Mouse (Mus musculus) CH12F3 (cell line): ENCODE measurements around the gene Chst10.

Experiments
- in situ Hi-C: fragments of 300-500 bp; cut with MboI; formaldehyde crosslinking; loops from 2 replicates; pipeline ENCODE4 v1.14.3; 2020; ENCODE audit warnings: low sequenced_read_pairs

Chst10 gene

DNA sequence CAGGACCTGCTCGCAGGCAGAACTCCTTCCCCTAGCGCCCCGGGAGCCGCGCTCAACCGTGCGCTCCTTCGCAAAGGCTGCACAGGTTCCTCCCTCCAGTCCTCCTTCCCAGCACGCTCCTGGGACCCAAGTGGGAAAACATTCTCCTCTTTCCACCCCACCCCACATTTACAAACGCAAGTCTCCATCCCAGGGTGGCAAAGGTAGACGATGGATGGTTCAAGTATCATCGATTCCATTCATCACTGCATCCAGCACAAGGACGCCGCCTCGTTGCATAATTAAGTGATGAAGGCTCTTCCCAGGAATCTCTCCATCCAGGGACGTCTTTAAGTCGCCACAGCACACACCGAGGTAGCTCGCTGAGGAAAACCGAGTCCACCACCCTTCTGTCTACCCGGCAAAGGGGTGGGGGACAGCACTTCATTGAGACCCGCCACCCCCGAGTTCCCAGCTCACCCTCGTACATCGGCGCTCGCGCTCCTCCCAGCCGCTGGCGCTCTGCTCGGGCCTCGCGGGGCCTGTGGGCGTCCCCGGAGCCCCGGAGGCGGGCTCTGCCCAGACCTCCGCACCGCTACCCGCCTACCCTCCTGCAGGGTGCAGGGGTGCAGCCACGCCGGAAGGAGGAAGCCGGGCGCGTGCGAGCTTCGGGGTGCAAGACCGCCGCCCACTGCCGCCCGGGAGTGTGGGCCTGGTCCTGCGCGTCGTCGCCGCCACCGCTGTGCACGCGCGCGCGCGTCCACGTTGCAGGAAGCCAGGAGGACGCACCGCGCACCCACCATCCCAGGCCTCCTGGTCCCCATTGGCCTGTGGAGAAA is at the start of gene Chst10:
Chst10 (minus strand) TSS at position 731 of the 818 bp plus-strand sequence.
- in situ Hi-C loops: no loop called here

DNA sequence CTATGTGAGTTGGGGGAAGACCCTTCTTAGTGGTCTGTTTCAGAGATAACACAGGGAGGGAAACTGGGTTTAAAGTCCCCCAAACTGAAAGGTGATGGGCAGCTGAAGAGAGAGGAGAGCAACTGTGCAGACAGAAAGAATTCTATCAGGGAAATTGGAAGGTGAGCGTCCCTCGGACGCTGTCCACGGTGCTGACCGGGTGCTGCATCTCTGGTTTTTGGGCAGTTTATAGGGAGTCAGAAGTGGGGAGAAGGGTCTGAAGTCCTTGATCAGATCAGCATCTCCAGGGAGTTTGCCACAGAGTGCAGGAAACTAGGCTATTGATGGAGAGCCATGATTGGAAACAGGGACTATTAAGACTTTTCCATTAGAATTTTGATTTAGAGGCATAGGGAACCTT is 41.6 kb upstream of the Chst10 start:
- in situ Hi-C loops: no loop called here

DNA sequence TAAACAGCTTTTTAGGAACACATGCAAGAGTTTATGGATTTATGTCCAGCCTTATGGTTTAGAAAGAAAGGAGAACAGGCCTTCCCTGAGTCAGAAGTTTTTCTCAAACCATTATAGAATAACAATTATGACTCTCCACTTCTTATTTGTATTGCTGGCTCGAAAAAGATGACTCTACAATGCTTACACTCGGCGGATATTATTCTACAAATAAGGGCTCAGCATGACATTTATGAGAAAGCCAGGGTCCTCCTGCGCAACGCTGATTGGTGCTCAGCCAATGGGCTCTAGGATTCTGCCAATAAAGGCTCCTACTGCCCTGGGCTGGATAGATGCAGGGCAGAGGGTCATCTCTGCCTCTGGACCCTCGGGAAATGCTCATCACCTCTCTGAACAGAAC is 40.9 kb upstream of the Chst10 start, which contains the start of gene Nms:
Nms (plus strand) TSS at position 301 of the 400 bp plus-strand sequence.
- in situ Hi-C loops: no loop called here

DNA sequence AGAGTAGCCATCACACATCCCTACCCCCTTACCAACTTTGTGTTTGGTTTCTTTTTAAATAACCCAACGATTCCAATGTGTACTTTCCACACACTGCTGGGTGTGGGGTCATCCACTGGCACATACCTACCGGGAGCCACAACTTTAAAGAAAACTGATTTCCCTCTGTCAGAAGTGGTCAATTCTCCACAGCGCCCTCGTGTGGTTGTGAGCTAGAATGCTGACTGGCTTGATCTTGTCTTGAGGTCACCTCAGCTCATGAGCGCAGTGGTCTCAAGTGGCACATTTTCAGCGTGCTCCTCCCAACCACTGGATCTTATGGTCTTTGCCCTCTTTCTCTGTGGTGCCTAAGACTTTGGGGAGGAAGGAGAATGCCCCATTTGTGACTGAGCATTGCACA is 38.8 kb upstream of the Chst10 start:
- in situ Hi-C loops: no loop called here

DNA sequence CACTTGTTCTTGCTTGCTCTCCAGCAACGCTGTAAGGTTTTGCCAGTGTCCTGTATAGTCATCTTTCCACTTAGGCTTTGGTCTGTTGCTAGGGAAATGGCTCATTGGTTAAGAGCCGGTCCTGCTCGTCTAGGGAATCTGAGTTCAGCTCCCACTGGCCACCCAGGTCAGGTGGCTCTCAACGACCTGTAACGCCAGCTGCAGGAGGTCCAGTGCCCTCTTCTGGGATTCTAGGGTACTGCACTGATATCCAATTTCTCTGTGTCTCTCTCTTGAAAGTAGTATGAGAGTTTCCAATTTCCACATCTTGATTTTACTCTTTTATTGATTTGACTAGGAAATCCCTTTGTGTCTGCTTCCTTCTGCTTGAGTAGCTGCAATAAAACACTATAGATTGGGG is 36.7 kb upstream of the Chst10 start:
- in situ Hi-C loops: no loop called here

DNA sequence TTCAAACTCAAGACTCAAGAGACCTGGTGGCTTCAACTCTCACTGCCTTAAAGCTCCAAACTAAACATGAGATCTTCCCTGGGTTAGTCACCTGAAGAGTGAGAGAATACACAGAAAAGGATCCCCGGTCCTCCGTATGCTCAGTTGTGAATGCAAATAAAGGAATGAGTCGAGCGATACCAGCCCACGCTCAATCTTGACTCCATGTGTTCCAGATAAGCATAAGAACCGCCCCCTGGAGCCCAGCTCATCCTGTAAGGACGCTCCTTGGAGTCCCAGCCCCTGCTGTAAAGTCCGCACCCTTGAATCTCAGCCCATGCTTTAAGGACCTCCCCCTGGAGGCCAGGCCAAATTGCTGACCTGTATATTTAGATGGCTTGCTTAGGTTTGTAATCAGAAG is 32.8 kb upstream of the Chst10 start:
- in situ Hi-C loops: no loop called here

DNA sequence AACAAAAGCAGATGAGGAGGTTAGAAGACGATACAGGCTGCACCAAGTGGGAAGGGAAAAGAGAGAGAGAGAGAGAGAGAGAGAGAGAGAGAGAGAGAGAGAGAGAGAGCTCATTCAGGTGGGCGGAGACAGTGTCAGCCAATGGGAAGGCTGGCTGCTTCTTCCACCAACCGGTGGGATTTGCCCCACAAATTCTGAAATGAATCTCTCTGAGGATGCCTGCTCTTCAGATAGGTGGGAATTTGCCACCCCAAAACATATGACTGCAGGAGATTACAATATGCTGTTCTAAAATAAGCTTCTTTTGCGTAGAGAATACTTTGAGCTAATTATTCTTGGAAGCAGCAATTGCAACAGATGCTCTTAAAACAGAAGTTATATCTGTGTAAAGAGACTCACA is 31.5 kb upstream of the Chst10 start:
- in situ Hi-C loops: no loop called here

DNA sequence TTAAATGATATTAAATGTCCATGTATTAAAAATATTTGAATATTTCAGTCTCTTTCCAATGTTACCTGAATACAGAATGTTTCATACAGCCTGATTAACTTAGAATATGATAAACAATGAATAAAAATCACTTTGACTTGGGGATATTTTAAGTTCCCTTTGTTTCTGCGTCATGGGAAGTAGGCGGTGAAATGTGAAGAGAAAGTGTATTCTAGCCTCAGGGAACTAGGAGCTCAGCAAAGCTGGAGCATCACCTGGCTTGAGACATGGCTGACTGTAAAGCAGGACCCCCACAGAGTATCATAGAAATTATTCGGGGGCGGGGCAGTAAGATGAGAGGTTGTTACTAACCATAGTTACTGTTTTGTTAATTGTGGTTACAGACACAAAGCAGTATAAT is 31.0 kb upstream of the Chst10 start:
- in situ Hi-C loops: no loop called here

DNA sequence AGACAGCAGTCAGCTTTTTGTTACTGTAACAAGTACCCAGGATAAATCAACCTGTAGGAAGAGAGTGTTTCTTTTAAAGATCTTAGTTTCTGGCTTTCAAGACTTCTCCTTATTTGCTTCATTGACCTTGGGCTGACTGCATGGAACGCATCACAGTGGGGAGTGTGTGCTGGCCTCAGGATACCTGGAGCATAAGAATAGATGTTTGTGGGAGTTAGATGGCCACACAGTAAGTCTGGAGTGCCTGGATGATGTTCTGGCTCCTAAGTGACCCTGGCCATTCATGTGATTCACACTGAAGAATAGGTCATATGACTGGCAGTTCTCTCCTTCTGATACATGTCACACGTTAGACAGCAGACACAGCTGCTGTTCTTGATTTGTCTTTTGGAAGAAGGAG is 6.0 kb upstream of the Chst10 start:
- in situ Hi-C loops: no loop called here

DNA sequence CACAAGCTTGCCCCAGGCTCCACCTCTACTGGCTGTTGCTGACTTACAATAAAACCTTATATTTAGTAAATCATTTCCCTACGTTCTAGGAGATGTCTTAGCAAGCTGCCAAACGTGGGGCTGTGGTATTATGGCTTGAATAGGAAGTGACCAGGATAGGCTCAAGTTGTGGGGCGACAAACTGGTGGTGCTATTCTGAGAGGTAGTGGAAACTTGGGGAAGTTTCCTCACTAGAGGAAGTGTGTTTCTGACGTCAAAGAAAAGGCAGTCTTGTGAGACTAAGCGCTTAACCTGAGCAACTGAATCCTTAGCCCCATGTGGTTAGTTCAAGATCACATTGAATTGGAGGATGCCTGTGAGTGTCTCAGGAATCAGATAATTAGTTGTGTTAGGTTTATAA is 4.6 kb upstream of the Chst10 start:
- in situ Hi-C loops: no loop called here

DNA sequence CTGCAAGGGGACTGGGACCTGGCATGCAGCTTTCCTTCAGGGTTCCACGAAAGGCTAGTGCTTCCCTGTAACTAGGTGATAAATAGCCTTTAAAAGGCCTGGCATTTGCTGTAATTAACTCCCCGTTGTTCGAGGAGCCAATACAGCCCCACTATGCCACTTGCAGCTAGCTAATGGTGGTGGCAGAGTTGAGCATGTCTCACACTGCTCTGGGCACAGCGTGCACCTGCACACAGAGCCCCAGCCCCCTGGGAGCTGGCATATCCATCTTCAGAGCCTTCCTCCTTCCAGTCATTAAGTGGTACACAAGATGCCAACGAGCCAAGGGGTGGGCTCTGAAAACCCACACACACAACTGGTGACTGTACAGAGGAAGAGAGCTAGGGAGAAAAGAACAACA is 4.9 kb downstream of the Chst10 start:
- in situ Hi-C loops: no loop called here

DNA sequence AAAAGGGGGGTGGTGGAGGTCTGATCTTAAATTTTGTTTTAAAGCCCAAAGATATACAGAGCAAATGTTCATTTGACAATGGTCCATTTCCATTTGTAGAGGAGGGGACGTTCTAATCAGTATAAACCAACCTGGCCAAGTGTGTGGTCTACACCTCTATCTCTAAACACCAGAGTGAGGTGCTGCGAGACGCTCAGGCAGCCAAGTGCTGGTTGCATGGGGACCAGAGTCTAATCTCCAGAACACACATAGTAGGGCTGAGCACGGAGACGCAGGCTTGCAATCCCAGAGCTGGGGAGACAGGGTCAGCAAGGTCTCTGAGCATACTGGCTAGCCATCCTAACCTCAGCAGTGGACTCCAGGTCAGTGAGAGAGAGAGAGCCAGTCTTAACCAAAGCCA is 6.5 kb downstream of the Chst10 start:
- in situ Hi-C loops: no loop called here

DNA sequence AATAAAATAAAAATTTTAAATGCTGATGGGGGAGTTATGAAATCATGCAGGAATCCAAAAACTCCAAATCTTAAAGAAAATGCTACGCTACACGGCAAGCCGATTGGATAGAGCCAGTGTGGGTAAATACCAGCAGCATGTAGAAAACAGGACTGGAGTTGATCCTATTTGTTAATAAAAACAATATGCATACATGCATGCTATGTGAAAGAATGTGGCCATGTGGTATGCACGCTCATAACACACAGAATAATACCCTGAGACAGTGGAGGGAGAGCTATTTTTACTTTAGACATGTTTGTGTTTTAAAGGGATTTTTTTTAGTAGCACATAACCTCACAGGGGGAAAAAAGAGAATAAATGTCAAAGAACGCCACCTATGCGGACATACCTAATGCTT is 9.2 kb downstream of the Chst10 start:
- in situ Hi-C loops: no loop called here

DNA sequence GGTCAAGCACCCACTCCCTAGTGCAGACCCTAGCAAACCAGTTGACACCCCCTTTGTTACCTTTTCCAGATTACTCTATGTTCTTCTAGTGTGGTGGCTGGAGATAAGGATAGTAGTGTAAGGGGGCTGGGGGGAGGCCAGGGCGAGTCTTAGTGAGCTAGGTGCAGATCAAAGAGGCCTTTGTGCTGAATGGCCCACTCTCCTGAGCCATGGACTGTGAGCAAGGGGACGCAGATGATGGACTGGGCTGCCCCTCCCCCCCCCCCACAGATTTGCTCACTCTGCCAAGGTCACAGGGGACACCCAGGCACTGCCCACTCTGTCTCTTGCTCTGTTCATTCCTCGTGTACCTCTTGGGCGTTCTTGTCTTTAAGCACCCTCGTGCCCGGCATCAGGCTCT is 10.9 kb downstream of the Chst10 start:
- in situ Hi-C loops: no loop called here

DNA sequence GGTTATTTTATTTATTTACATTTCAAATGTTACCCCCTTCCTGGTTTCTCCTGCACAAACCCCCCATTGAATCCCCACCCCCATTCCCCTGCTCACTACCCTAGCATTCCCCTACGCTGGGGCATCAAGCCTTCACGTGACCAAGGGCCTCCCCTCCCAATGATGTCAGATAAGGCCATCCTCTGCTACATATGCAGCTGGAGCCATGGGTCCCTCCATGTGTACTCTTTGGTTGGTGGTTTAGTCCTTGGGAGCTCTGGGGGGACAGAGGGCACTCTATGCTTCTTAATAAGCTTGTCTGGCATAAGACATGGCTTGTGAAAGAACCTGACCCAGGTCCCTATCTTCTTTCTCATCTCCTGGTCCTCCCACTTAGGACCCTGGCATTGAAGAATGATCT is 11.4 kb downstream of the Chst10 start:
- in situ Hi-C loops: no loop called here

DNA sequence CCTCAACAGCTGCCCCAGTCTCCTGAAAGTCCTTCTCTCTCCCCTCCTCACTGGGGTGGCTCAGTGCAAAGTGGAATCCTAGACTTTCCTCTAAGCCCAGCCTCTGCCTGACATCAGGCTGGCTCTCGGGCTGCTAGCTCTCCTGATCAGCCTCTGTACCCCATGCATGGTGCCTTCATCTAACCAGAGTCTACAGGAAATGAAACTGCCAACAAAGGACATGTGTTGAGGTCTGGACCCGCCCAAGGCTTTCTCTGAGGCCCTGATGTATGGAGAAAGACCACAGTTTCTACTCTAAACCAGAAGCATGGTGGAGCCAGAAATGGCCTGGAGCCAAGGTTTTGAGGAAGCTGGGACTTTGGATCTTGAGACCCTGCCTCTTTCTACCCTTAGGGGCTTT is 12.0 kb downstream of the Chst10 start:
- in situ Hi-C loops: no loop called here

DNA sequence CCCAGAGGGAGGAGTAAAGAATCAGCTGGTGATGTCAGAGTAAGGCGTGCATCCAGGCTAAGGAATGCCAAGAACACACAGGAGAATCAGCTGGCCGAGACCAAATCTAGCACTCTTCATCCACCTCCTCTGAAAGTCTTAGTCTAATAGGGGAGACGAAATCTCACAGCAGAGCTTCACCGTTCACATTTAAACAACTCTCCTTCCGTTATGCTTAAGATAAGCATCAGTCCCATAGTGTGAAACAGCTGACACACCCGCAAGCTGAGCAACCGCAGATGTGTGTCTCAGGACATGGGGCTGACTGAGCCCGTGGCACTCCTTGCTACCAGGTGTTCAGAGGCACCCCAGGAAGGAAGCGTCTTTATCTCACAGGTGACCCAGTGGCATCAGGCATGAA is 14.2 kb downstream of the Chst10 start:
- in situ Hi-C loops: no loop called here

DNA sequence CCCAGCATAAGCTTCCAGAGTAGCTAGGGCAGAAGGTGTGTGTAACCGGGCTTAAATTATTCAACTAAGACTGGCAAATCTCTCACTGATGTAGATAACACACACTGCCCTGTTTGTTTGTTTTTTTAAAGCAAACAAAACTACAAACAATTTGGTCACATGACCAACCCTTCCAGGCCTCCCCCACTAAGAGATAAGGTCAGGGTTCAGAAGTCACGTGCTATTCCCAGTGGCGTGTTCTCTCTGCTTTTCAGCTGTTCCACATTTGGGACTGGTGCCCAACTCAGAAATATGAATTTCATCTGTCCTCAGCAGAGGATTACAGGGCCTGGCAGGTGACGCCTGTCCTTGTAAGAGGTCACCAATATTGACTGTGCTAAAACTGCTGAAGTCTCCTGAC is 15.2 kb downstream of the Chst10 start:
- in situ Hi-C loops: no loop called here

DNA sequence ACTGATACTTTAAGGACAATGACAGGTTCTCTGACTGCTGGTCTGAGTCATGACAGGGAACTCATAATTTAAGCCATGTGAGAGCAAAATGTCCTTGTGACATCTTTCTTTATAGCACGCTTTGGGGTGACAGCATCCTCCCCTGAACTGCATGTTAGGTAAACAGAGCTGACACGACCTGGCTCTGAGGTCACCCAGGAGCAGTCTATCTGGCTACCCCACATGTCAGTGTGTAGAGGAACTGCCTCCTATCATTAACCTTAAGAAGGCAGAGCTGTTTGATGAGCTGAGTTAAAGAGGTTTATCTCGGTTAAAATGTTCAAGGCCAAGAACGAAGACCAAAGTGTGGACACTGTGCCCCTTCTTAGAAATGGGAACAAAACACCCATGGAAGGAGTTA is 16.6 kb downstream of the Chst10 start:
- in situ Hi-C loops: no loop called here

DNA sequence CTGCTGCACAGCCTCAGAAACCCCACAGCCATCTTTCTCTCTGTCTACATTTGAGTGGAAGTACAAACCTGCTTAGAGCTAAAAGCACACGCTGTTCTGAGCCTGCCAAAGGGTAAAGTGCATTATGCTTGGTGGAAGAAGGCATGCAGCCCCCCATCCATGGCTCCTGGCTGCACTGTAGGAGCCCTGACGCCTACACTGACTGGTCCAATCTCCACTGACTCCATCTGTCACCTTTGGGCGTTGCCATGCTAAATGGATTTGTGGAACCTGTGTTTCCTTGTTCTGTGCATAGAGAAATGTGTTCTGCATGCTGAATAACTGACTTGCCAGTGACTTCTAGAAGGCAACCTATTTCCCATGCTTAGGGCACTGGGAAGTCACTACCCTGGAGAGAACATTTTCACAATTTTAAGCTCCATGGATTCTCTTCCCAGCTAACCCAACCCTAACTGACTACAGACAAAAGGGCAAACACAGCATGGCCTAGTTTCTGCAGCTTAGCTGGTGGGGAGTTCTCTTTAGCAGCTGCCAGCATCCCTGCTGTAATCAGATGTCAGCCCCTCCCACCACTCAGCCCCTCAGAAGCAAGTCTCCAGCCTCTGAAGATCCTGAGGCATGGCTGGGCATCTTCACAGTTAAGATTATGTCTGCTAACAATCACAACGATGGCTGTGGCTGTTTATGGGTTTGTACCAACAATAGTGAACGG is 21.1 kb downstream of the Chst10 start:
- in situ Hi-C loops: no loop called here

DNA sequence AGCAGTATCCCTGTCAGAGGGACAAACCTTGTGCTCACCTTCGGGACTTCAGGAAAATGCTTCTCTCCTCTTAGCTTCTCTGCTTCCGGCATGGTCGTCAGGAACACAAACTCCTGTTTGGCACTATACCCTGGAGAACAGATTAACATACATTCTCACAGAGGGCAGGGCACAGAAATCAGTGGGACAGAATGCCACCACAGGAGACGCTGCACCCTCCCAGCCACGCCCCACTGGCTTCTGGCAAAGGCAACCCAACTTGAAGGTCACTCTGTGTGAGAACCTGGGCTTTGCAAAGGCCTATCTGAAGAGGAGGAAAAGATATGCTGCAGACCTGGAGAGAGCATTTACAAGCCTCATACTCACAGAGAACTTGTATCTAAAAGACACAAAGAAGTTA is 24.1 kb downstream of the Chst10 start:
- in situ Hi-C loops: no loop called here

DNA sequence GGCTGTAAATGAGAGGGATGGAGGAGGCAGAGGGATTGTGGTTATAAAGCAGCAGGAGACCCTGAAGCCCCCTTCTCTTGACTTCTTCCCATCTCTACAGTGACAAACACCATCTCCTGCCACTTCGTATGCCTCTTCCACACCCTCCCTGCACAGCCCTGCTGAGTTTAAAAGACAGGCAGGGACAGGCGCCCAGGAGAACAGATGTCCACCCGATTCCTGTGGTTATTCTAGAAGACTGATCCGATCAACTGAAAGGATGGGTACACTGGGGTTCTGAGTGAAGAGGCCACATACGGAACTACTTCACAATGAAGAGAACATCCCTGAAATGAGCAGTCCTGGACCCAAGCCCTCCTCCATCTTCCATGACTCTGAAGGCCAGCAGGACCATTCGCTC is 26.1 kb downstream of the Chst10 start:
- in situ Hi-C loops: no loop called here
